Mouse (Mus musculus) c-Kit-positive CD71-negative TER-119-negative erythroid progenitor cells, embryonic 14.5 days (primary cell): Measurements from ENCODE around the gene Jaml.
"Not testable (repeated sequence)": the region's sequence is repeated elsewhere in the genome, so short reads cannot be mapped to it uniquely, and the experiment has no call there.

Source experiments
- DNase-seq: peaks from one replicate; pipeline ENCODE4 v3.0.0-alpha.2; 2013; ENCODE audit warnings: low read depth

Gene Jaml

GRCm38 (mm10) chr9:45079011-45079410, at the start of gene Jaml:
TSS of gene Jaml (plus strand) at chr9:45079183.
- no peak for DNase-seq

GRCm38 (mm10) chr9:45030341-45030740, 48.6 kb upstream of the Jaml start:
- DNase-seq: no peak

DNA sequence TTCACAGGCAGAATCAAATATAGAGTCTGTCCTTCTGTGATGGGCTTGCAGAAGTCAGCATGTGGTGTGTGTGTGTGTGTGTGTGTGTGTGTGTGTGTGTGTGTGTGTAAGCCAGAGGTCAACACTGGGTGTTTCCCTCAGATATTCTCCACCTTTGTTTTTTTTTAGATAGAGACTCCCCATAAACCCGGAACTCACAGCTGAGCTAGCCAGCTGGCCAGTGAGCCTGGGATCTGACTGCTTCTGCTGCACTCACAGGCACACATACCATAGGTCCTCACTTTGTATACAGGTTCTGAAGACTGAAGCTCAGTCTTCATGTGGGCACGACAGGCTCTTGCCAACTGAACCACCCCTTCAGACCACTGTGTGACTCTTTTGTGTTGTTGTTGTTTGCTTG, 46.7 kb upstream of the Jaml start:
- DNase-seq: no peak

DNA sequence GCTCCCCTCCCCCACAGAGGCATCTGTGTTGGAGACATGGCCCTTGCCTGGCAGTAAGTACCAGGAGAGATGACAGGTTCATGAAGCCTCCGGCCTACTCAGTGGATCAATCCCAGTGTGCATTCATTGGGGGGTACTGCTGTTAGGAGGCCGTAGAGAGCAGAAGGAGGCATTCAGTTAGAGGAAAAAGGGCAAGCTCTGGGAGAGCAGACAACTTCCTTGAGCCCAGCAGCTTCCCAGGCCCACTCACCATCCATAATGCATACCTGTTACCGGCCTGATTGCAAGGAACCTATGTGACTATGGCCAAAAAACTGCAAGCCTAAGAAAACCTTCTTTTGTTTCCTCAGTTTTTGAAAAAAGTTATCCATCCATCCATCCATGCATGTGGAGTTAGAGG, 44.5 kb upstream of the Jaml start:
- no peak for DNase-seq

DNA sequence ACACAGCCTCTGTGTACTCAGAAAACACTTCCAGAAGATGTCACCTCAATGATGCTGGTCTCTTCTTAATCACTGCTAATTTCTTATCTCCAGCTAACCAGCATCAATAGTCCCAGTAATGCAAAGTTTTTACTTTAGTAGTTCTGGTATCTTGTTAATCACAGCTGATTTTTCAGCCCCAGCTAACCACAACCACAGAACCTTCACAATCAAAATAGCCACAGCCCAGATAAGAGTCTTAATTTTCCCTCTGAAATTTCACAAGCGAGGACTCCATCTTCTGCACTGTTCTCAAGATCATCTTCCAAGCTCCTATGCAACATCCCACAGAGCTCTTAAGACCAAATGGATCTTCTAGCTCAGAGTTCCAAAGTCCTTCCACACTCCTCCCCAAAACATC, 41.2 kb upstream of the Jaml start:
- DNase-seq: not testable (repeated sequence)

DNA sequence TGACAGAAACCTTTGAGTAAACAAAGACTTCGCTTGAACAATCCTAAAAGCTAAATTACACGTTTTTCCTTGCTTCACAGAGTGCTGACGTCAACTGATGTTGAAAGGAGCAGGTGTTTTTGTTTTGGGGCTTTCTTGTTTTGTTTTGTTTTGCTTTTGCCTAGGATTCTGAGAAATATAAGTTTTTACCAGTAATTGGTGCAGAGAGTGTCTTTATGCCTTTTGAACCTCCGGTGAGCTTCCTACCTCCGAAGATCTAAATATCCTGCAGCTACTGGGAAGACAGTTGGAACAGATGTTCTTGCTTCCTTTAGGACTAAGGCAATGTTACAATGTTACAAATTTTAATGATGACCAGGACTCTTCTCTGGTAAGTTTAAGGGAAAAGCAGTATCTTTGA, 39.5 kb upstream of the Jaml start, which contains the start of gene Mpzl2:
Mpzl2 (plus strand) TSS at position 301 of the 400 bp plus-strand sequence.
- DNase-seq: no peak

GRCm38 (mm10) chr9:45040066-45040845, 38.7 kb upstream of the Jaml start:
- no peak for DNase-seq

DNA sequence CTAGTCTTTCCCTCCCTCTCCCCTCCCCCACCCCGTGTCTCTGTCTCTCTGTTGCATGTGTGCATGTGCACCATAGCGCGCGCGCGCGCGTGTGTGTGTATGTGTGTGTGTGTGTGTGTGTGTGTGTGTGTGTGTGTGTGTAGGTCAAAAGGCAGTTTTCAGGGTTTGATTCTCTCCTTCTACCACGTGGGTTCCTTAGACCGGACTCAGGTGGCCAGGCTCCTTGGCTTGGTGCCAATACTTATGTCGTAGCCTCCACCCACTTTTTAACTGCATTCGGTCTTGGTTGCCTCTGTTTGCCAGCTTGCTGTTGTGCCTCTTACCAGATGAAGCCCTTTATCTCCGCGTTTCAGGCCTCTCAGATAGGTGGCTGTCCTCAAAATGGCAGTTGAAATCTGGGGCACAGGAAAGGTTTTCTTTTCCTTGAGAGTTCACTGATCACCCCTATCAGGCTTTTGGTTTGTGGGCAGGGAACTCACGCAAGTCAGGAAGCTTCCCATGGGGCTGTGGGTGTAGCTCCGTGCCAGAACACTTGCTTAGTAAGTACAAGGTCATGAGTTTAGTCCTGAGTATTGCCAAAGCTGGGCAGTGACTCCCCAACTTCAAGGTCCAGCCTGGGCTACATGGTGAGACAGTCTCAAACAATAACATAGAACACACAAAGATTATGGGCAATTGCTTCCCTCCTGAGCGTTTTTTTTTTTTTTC, 37.7 kb upstream of the Jaml start:
- DNase-seq: peak; percentile 37

DNA sequence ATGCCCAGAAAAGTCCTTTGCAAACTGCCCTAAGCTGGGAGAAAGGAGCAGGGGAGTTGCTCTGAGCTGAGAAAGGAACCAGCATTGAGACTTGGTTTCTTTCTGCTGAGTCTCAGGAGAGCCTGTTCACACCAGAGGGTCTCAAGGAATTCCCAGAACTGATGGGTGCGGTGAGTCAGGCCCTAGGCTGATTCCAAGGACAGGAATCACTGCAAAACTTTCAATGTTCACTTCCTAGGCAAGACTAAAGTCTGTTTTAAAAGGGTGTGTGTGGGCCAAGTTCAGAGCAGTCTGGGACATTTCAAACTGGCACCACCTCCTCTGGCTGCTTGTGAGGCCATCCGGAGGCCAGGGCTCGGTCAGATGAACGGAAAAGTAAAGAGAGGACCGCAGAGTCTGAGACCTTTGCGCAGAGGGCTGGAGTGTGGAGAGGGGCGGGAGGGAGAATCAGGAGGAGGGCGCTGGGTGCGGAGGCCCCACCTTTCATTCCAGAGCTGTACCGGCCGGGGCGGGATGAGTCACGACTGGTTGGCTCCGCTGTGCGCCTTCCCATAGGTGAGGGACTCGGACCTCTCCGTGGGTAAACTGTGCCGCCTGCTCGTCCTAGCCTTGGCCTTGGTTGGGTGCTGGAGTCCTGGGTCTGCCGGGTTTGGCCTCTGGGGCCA, 36.8 kb upstream of the Jaml start:
- DNase-seq: no peak

- no peak for DNase-seq
These were observed 36.0 kb upstream of the Jaml start for GRCm38 (mm10) chr9:45042947-45043346.

- DNase-seq: no peak
These were observed 32.0 kb upstream of the Jaml start for GRCm38 (mm10) chr9:45046973-45047372.

DNA sequence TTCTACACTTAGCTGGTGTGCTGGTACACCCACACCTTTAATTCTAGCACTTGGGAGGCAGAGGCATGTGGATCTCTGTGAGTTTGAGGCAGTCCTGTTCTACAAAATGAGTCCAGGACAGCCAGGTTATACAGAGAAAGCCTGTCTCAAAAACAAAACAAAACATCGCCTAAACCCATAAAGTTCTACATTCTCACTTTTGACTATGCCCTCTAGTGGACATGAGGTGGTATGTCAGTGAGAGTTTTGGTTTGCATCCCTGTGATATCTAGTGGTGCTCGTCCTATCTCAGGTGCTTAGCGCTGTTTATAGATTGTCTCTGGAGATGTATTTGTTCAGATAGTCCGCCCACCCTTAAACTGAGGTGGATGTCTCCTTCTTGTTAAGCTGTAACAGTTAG, 30.5 kb upstream of the Jaml start:
- DNase-seq: peak; percentile 28

- DNase-seq: no peak
These were observed 29.3 kb upstream of the Jaml start for GRCm38 (mm10) chr9:45049731-45050130.

DNA sequence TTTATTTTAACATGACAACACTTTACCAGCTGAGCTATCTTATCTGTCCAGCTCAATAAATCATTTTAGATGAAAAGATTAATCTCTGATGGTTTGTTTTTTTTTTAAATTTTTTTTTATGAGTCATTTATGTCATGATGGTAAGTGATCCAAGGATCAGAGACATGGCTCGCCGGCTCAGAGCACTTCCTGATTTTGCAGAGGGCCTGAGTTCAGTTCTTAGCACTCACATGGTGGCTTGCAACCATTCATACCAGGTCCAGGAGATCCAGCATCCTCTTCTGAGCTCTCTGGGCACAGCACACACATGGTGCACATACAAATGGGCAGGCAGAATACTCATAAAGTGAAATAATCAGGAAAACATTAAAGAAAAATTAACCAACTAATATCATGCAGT, 28.7 kb upstream of the Jaml start:
- DNase-seq: no peak

DNA sequence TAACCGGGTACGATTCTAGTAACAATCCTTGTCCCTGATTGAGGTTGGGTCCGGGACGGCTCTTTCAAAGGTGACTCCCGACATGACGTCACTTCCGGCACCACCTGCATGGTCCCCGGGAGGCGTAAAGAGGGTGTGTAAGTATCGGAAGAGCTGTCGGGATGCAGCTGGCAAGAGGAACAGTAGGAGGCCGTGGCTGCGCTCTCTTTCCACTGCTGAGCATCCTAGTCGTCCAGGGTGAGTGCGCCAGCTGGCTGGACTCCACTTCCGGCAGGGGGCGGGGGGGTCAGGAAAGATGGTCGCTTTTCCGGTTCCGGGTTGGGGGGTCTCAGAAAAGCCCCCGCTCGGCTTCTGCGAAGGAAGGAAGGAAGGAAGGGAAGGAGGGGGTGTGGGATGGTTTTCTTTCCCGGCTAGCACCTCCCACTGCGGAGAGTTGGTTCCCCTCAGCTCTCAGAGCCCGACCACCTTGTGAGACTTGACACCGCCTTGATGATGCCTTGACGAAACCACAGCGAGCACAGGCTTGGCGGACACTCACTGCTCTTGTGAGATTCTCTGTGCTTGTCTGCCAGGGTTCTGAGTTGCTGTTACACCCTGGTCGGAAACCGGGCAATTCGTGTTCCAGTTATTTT, 23.8 kb upstream of the Jaml start, which contains the start of gene Mpzl3:
Mpzl3 (plus strand) TSS at position 105 of the 632 bp plus-strand sequence.
- no peak for DNase-seq

GRCm38 (mm10) chr9:45058304-45058940, 20.6 kb upstream of the Jaml start:
- no peak for DNase-seq

DNA sequence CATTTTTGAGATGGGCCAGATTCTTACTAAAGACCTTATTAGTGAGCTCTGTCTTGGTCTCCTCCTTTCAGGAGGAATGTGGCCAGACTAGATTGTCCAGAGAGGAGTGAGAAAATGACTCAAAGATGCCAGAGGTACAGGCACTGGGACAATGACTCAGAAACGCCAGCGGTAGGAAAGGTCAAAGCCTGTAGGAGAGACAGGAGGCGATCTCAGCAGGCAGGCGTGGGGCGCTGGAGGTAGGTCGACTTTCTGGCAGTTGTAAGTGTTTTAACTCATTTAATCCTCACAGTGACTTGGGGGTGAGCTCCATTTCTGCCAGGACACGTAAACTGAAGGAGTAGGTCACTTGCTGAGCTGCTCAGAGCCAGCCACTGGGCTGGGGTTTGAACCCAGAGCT, 18.8 kb upstream of the Jaml start:
- DNase-seq: no peak

DNA sequence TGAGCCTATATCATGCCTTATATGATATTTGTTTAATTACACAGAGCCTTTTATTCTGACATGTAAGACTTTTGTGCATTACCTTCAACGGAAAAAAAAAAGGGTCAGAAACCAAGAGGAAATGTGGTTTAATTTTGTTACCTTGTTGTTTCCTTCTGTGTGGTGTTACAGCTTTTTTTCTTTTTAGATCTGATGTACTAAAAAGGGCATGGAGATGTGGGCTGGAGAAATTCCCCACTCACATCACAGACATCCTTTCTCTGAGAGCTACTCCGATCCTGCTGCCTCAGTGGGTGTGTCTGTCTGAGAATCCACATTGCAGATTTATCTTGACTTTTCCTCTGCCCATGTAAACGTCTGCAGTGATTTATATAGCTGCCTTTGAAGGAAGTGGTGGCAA, 16.3 kb upstream of the Jaml start:
- no peak for DNase-seq

DNA sequence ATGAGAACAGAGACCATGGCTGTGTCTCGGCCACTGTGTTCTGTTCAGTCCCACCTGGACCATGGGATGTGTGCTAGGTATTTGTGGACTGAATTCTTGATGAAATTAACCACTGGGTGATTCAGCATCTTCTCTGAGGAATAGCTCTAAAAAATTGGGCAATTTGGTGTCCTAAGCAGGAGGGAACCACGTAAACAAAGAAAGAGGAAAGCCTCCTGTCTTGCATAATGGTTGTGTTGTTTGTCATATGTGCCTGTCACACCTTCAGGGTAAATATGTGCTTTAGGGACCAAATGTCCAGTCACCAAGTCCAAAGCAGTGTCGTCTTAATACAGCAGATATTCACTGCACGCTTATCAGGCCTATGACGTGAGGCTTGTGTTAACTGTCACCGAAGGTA, 14.6 kb upstream of the Jaml start:
- no peak for DNase-seq

- no peak for DNase-seq
These were observed 12.2 kb upstream of the Jaml start for GRCm38 (mm10) chr9:45066735-45067134.

DNA sequence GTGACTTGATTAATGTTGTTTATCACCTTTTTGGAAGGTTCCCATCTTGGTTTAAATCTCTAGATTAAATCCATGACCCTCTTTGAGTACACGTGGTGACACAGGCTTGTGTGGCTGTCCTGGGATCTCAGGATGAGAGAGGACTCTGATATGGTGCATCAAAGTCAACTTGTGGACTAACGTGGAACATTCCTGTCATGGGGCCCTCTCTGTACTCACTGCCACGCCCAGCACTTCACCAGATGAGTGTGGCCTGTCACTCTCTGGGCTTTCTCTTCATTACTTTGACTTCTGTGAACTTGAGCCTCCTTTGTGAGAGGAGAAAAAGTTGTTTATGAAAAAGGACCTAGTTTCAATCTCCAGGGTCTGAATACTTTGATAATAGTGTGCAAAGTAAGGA, 7.2 kb upstream of the Jaml start:
- no peak for DNase-seq

GRCm38 (mm10) chr9:45077859-45078258, 1.1 kb upstream of the Jaml start:
- no peak for DNase-seq
